Mouse (Mus musculus): ENCODE results near the gene Mtr.

The Mtr gene

DNA sequence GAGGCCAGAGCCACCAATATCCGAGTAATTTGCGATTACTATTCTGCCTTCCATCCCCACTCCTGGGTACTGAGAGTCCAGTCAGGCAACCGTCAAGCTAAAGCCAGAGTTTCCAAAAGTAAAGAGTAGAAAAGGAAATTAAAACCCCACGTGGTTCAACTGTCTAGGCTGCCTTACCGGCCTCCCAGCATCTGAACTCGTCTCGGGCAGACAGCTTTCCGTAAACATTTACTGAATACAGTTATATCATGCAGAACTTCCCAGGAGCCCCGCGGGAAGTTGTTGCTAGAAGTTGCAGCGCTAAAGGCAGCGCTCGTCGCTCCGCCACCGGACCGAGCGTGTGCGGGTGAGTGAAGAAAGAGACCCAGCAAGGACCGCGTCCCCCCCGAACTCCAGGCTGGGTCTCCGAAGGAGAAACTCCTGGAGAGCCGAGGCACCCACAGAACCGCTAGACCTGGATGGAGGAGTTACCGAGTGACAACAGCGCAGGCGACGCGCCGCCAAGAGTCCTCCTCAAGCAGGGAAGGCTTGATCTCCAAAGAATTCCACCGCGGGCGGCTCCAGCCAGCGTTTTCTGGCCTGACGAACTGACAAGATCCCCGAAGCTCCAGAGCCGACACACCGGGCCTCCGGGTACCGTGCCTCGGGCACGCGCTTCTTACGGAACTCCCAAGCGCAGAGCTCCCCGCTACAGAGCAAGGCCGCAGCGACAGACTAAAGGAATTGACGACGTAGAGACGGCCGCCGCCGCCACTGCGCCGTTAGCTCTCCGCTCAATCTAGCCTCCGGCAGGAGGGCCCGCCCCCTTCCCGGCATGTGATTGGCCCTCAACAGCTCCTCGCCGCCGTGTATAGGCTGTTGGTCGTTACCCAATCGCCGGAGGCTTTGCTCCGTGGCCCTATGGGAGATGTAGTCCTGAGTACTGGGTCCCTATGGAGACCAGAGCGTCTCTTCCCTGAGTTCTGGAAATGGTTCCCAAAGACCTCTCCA, at the start of gene Mtr:
TSS of gene Mtr (minus strand) at position 723 of the 990 bp plus-strand sequence.
- peak; percentile 91 for DNase-seq (ENCODE audit: extremely low spot score)

DNA sequence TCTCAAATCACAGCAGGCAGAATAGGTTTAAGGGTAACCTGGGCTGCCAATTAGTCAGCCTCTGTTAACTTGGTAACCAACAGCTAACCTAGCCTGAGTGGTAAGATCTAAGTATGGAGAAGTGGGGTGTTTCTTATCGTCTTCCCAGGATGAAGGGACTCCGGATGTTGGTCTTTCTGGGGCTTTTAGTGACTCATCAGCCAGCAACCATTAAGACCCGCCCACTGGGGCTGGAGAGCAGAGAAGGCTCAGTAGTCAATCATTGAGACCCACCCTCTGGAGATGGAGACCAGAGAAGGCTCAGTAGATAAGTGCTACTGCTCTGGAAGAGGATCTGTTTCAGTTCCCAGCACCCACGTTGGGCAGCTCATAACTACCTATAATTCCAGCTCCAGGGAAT, 49.4 kb upstream of the Mtr start:
- no peak for DNase-seq (ENCODE audit: extremely low spot score)

DNA sequence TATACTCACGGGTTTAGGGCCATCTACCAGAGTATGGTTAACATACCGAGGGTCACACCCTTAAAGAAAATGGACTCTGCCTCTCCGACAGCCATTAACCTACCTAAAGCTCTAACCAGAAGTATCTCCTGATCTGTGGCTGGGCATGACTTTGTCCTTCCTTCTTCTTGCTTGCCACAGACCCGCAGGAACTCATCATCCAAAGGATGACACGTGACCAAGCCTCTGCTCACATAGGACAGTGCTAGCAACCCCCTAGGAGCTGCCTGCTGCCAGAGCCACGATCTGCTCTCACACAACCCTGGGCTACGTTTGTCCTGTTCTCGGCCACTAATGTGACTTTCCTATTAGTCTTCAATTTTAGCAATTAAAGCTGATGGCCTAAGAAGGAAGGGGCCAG, 47.6 kb upstream of the Mtr start:
- DNase-seq (ENCODE audit: extremely low spot score) = no peak

DNA sequence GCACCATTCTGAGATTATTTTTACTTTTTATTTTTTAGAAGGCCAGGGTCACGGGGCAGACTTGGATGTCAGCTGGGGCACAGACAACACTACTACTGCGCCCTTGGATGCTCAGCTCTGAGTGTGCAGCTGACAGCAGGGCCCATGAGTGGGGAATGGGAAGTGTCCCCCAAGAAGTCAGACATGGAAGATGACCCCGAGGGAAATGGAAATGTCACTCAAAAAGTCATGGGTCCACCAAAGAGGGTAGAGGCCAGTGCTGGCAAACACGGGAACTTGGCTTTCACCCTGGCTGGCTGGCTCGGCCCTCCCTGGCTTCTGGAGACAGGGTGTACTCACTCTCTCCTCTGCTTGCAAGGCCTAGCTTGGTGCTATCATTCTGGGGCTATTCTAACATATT, 47.1 kb upstream of the Mtr start:
- DNase-seq (ENCODE audit: extremely low spot score) = no peak

DNA sequence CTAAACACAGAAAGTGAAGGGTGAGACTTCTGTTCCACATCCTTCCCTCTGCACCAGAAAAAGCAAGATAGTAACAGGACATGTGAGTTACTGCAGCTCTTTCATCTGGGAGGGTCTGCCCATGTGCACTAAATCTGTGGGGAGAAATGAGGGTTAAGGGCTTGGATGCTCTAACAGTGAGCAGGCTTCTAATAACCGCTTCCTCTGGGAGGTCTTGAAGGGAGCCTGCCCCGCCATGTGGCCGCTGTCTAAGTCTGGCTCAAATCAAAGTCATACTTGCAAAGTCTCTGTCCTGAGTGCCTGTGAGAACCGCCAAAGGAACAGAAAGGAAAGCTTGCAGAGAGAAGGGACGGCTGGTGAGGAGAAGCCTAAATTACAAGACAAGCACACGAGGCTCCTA, 39.9 kb upstream of the Mtr start:
- no peak for DNase-seq (ENCODE audit: extremely low spot score)

DNA sequence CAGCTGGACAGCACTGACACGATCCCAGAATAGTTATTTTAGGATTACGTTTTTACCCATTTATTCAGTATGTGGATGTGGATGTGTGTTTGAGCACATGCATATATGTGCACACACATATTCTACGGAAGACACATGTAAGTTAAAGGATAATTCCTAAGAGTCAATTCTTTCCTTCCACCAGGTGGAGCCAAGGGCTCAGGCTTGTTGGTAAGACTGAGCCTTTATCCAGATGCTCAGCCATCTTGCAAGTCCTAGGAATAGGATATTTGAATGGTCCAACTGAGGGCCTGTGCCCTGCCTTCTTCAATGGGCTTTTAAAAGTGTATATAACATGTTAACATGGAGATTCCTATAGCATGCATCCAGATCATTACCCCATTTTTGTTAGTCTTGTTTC, 38.8 kb upstream of the Mtr start:
- no peak for DNase-seq (ENCODE audit: extremely low spot score)

DNA sequence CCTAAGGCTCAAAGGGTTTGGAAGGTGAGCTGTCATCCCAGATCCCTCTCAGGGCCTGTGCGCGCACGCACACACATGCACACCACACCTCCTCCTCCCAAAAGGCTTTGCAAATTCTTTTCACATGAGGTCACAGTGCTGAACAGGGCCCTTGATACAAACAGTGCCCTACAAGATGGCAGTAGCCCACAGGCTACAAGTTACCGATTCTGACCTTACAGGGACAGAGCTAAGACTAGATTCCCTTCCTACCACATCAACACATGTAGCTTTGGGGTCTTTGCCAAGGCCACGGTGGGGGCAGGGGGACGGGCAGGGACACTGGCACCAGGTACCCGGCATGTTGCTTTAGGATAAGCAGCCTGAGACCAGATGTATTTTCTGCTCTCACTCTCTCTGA, 35.9 kb upstream of the Mtr start:
- DNase-seq (ENCODE audit: extremely low spot score) = no peak

DNA sequence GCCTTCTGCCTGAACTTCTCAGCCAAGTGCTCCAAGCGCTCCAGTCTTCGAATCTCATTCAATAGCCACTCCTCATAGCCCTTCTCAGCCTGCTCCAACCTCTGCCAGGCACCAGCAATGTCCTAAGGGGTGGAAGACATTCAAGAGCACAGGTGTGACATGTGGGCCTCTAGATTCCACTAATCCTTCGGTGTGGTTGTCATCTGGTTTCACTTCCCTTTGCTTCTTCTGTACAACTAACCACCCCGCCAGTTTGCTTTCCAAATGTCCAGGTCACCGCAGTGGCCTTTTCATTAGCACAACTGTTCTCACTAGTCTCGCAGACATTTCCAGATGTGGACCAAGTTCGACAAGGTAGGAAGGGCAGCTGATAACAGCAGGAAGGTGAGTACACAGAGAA, 32.8 kb upstream of the Mtr start:
- no peak for DNase-seq (ENCODE audit: extremely low spot score)

DNA sequence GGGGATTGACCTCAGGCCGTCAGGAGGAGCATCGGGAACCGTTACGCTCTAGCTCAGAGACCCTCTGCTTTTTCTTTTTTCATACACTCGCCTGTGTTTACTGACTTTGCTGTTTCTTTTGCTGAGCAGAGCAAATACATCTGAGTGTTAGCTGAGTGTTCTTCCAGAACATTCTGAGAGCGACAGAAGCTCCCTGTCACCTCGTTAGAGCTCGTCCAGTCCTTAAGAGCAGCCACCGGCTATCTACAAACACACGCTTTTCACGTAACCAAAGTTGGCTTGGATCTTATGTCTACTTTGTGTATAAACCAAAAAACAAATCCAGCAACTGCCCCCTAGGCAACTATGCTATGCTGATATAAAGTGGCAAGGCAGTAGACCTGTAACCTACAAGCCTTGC, 26.6 kb upstream of the Mtr start:
- DNase-seq (ENCODE audit: extremely low spot score) = no peak

DNA sequence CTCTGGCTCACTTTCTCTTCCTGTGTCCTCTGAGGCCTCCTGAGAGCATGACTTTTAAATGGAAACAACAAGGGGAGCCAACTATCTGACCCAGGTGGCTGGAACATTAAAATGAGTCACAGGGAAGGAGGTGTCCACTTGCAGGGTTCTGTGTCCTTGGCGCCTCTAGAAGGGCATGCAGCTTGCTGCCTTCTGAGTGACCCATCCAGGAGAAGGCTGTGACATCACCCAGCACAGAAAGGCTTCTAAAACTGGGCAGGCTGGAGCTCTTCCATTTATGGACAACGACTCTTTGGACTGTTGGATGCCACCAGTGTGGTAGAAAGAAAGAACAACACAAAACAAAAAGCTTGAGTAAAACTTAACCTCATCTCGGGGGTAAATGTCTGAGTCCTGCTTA, 25.9 kb upstream of the Mtr start:
- DNase-seq (ENCODE audit: extremely low spot score) = no peak

DNA sequence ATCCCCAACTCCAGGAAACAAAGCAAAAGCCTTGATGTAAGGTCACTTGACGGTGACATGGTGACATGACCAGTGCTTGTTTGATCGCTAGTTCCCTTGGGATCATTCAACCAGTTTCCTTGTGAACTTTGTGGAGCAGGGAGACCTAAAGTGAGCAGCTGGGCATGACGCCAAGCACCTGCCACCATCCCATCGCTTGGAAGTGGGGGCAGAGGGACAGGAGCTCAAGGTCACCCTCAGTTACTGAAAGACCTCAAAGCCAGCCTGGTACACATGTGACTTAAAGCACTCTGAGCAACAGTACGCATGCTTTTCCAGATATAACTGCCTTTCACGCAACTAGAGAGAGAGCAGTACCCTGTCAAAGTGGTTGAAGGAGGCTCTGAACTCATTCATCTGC, 16.8 kb upstream of the Mtr start:
- no peak for DNase-seq (ENCODE audit: extremely low spot score)

DNA sequence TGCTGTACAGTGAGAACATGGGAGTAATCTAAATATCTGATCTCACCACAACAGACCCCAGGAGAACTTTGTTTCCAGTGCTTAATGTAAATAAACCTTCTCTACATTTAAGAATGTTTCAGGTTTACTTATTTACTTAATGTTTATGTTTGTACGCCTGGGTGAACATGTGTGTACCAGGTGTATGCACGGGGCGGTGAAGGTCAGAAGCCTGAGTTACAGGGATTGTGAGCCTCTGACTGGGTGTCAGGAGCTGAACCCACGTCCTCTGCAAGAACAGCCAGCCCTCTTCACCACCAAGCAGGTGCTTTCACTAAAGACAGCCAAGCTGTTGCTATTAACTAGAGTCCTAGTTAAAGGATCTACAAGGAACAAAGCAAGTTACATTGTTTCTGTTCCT, 16.3 kb upstream of the Mtr start:
- no peak for DNase-seq (ENCODE audit: extremely low spot score)

DNA sequence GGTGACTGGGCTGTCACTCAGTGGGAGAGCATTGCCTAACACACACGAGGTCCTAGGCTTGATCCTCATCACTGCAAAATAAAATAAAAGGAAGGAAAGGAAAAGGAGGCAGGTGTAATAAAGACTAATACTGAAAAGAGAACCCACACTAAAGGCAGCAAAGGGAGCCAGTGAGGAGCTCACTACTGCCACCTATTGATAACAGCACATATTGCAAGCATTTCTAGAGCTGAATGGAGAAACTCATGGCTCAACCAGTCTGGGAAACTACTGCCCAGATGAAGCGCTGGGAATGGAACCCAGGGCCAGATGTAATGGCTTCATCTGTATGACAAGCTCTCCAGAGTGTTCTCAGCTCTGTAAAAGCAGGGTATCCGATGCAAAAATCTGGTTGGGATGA, 15.0 kb upstream of the Mtr start:
- DNase-seq (ENCODE audit: extremely low spot score) = peak; percentile 42

DNA sequence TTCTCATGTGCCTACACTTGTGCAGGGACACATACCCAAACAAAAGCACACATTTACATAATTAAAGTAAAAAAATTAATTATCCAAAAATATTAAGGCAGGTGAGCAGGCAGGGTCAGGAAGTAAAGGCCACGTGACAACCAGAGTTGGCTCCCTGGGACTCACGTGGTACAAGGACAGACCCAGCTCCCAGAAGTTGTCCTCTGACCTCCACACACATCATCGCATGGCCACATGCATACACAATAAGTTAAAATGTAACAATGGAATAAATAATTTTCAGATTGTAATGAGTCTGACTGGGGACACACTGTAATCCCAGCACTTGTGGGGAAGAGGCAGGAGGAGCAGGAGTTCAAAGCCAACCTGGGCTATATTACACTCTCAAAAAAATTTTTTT, 10.1 kb upstream of the Mtr start:
- DNase-seq (ENCODE audit: extremely low spot score) = no peak

DNA sequence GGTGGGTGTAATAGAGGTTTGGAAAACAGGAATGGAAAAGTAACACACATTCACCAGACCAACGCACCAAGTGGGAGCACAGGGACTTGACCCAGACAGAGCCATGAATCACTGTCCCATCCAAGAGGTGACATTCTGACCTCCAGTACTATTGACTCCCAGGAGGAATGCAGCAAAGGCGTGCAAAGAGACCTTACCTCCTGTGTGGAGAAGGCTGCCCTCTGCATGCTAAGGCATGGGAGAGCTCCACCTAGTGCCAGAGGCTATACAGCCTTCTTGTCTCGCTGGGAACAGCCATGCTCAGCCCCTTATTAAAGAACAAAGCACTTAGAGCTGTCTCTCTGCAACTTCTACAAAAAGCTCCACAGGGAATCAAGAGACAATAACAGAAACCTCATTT, 9.2 kb upstream of the Mtr start:
- DNase-seq (ENCODE audit: extremely low spot score) = no peak

DNA sequence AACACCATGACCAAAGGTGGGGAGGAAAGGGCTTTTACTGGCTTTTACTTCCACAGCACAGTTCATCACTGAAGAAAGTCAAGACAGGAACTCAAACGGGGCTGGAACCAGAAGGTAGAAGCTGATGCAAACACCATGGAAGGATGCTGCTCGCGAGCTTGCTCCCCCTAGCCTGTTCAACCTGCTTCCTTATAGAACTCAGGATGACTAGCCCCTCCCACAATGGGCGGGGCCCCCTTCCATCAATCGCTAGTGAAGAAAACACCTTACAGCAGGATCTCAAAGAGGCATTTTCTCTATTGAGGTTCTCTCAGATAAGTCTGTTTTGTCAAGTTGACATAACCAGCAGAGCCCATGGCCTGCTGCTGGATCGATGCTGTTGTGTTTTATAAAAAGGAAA, 6.1 kb upstream of the Mtr start:
- no peak for DNase-seq (ENCODE audit: extremely low spot score)

DNA sequence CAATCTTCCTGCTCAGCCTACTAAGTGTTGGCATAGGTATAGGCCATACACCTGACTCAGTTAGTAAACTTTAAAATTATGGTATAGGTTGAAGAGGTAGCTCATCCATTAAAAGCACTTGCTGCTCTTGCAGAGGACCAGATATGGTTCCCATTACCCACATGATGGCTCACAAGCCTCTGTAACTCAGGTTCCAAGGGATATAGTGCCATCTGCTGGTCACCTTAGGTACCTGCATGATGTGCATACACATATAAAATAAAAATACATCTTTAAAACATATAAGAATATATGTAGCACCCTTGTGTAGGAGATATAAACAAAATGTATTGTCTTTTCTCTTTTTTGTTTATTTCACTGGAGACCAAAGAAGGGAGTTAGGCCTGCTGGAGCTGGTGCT, 3.6 kb upstream of the Mtr start:
- DNase-seq (ENCODE audit: extremely low spot score) = no peak

DNA sequence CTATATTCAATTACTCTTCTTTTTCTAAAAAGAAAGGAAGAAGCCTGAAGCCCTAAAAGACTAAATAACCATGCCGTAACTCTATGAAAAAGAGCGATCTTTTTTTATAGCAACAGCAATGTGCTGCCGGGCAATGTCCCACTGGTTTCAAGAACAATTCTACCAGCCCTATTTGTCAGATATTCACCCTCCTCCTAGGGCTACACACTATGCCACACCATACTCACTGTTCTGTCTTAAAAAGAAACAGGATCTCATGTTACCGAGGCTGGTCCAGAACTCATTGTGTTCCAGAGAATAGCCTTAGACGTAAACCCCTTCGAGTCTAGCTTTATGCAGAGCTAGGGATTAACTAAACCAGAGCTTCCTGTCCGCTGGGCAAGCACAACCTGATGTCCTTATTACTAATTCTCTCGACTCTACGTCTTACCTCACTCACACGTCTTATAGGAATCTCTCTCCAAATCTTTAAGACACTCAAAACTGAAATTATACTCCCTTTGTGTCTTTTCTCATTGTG, 982 bp downstream of the Mtr start:
- peak; percentile 29 for DNase-seq (ENCODE audit: extremely low spot score)

DNA sequence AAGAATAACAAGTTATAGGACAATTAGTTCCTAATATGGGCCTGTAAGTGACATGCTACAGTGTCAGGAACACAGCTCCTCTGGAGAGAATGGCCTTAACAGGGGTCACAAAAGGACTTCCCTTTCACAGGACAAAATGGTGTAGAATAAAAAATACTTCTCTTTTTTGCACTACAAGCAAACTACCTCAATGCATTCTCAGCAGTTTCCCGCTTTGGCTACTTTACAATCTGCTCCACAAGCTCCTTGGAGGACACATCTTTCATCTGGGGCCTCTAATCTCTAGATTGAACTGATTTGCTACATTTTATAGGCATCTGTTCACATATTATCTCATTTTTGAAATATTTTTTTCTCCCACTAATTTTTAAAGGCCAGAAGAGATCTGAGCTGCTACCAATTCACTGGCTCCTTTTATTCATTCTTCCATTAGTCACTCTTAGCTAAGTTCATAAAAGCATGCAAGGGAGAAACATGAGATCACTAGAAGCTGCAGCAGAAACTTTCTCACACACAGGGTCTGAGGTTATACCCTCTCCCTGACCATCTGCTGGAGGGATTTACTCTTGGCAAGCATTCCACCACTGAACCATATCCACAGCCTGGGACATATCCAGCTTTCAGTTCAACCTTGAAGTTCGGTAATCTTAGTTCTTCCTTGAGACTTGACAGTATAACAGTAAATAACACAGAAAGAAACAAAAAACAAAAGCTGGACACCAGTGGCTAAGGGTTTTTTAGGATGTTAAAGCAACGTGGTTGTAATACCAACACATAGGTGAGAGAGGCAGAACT, 1.8 kb downstream of the Mtr start:
- no peak for DNase-seq (ENCODE audit: extremely low spot score)

DNA sequence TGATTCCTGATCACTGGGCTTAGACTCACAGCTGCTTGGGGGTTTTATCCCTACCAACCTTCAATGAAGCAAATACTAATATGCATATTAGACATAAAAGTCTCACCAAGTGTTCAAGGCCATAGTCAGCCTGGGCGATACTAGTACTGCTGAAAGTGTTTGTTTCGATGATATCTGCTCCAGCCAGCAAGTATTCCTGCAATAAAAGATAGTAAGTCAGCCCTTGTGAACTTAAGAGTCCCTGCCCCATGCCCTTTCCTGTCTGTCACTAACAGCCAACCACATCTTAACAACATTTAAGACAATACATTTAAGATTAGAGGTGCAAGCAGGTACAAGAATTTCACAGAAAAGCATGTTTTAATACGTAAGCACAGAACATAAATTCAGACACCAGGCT, 7.4 kb downstream of the Mtr start:
- no peak for DNase-seq (ENCODE audit: extremely low spot score)

DNA sequence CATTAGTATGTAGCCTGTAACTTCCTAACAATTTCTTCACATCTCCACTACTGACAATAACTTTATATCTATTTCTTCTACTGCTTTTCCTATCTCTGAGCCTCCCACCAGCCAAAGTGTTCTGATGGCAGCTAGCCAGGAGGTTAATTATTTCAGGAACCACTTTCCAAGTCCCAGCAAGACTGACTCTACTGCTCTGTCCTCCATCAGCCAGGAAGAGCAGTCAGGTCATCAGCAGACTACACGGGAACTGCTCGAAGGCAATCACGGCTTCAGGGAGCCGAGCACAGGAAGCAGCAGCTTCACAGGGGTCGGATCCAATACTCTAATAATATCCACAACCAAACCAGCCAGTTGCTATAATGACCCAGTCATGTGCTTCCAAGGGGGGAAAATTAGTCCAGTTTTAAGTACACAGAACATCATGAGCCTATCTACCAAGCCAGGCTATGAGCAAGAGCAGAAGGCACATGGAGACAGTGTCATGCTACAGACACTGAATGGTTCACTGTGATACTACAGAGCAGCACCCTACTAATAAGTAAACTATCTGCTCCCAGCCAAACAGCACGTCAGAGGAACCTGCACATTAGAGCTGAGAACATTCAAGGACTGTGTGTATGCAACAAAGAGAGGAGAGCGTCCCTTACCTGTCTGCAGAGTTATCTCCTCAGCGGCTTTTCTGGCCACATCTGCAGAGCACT, 8.6 kb downstream of the Mtr start:
- DNase-seq (ENCODE audit: extremely low spot score) = no peak

DNA sequence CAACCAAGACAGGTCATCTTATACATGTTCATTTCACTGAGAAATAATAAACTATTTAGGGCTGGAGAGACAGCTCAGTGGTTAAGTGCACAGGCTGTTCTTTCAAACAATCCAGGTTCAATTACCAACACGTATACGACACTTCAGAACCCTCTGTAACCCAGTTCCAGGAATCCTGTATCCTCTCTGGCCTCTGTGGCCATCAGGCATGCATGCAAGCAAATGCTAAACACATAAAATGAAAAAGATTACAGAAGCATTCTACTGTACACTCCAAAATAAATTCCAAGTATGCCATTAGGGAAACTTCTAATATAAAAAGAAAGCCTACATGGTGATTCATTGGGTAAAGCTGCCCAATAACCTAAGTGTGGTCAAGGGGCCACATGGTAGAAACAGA, 12.0 kb downstream of the Mtr start:
- no peak for DNase-seq (ENCODE audit: extremely low spot score)
